Mouse (Mus musculus): ENCODE data around the gene 6430571L13Rik. TPM values are rescaled to one million over a fixed set of nuclear protein-coding genes. Genes with fewer than 3 reads are reported as not detected.

6430571L13Rik gene
- total RNA-seq, 4 experiments from 2014 or later, result 1.0 to 1.6 (median 1.3) TPM

- DNase-seq, result no peak
These were observed 33.1 kb upstream of the 6430571L13Rik start for GRCm38 (mm10) chr9:107307099-107307872.

GRCm38 (mm10) chr9:107307886-107308285 lies 32.5 kb upstream of the 6430571L13Rik start:
- DNase-seq, result peak; percentile 72

DNA sequence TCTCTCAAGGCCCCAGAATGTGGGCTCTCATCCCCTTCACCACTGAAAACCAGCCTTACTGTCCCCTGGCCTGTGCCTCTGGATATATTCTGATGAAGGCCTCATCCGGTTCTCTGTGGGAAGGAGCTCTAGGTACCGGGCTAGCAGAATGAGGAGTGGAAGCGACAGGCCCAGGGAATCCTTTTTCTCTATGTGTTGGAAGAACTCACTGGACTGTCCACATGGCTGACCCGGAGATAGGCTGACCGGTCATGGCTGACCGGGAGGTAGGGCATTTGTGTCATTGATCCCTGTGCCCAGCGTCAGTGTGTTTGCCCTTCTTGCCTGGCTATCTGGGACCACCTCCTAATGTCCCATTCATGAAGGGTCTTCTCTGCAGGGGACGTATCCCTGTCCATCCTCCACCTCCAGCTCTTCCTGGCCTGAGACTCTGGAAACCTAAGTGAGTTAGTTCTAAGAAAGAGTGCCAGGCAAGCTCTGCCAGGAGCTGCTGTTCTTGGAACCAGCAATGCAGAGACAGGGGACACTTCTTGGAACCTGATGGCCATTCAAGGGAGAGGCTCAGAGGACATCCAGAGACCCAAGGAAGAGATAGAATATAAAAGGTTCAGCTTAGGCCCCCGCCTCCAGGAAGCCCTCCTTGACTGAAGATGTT lies 31.9 kb upstream of the 6430571L13Rik start:
- no peak for DNase-seq

DNA sequence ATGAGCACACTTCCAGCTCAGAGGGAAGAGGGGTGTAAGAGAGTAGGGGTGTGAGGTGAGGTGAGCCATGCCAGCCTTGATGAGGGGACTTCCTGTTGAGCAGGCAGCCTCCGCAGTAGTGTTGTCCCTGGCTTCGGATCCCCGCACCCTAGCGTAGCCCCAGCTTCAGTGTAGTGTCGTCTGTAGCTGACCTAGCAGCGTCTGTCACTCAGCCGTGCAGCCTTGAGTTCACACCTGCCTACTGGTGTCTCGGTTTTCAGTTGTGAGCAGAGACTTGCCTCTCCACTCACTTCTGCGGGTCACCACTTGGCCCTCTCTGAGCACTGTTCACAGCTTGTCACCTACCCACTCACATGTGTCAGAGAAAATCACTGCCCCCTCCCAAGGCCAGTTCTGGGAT lies 31.2 kb upstream of the 6430571L13Rik start:
- DNase-seq, result no peak

DNA sequence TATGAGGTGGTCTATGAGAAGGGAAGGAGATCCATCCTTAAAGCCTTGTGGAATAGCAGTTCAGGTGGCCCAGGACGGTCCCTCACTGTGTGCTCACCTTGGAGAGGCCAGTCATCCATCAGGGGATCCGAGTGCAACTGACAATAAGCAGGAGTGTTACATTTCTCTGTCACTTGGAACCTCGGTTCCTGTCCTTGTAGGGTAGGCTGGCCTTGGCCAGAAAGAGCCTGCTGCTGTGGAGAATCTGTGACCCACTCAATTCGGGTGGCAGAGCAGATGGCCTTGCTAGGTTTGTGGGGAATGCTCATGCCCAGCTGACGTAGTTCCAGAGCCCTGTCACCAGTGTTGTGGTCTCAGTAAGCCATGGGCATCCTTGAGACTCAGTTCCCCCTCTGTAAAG lies 30.8 kb upstream of the 6430571L13Rik start:
- DNase-seq, result peak; percentile 61

- DNase-seq, result no peak
These were observed 27.4 kb upstream of the 6430571L13Rik start for GRCm38 (mm10) chr9:107312811-107313584.

DNA sequence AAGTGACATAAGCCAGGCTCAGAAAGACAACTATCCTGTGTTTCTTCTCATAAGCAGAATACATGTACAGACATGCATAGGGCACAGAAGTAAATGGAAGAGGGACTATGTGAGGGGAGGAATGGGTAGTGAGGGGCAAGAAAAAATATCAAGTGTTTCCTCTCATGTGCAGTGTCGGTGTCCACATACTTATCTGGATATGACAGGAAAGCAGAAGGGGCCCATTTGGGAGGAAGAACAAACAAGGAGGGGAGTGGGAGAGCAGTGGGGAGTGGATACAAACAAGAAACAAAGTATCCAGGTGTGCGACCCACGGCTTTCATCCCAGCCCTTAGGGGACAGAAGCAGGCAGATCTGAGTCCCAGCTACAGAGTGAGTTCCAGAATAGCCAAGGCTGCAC lies 26.5 kb upstream of the 6430571L13Rik start:
- no peak for DNase-seq

GRCm38 (mm10) chr9:107315791-107316190 lies 24.6 kb upstream of the 6430571L13Rik start:
- no peak for DNase-seq

DNA sequence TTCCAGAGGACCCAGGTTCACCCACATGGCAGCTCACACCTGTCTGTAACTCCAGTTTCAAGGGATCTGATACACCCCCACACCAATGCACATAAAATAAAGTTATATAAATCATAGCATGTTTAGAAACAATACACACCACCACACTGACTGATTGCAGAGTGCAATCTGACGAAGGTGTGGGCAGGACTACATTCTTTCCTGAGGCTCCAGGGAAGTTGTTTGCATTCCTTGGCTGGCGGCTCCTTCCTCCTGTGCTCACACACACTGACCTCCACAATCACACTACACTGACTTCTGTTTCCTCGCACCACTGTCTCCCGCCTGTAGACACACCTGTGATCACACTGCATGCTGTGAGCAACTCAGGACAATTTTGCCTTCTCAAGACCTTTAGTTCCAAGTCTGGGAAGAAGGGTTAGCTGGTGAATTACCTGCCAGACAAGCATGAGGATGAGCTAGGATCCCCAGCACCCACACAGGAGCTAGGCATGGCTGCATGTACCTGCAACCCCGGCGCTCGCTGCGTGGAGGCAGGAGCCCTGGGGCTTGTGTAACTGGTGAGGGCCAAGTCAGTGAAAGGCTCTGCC lies 17.8 kb upstream of the 6430571L13Rik start:
- no peak for DNase-seq

GRCm38 (mm10) chr9:107323558-107323957 lies 16.8 kb upstream of the 6430571L13Rik start:
- DNase-seq, result no peak

DNA sequence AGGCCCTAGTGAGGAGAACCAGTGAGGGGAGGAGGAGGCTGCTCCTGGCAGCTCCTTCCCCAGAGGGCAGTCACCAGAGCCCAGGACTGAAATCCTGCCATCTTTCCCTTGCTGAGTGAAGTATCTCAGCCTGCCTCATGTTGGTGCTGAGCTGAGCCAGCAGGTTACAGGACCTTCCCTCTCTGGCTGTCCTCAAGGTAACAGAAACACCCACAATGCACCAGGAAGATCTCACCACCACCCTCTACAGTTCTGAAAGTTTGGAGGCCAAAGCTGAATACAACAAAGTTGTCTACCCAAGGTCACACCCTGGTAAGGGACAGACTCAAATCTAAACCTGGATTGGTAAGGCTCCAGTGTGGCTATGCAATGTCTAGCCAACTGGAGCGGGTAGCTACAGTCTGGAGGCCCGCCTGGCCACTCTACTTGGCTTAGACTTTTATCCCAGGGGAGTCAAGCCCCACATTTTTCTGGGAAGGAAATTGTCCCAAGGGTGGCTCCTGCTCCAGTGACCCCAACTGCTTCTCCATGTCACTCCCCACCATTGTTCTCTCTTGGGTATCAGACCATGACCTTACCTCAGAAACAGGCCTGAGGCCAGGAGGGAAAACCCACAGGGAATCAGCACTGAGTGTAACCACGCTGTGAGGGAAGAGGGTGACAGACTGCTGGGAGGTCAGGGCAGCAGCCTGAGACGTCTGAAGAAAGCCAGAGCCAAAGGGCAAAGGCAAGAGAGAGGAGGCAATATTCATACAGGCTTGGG lies 15.4 kb upstream of the 6430571L13Rik start:
- DNase-seq, result no peak

DNA sequence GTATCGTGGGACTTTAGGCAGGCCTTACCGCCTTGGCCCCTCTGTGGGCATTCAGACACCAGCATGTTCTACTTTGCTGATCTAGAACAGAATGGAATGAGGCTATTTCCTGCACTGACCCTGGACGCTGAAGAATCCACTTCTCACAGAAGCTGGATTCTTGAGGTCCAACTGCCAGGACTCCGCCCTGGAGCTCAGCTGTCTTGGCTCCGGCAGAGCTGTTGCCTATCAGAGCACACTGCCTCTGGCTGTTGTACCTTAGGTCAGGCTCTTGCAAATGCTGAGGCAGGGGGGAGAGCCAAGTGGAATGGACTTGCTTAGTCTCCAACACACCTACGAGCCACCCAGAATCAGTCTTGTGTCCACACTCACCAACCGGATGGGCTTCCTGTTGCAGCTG lies 14.5 kb upstream of the 6430571L13Rik start:
- DNase-seq, result no peak

DNA sequence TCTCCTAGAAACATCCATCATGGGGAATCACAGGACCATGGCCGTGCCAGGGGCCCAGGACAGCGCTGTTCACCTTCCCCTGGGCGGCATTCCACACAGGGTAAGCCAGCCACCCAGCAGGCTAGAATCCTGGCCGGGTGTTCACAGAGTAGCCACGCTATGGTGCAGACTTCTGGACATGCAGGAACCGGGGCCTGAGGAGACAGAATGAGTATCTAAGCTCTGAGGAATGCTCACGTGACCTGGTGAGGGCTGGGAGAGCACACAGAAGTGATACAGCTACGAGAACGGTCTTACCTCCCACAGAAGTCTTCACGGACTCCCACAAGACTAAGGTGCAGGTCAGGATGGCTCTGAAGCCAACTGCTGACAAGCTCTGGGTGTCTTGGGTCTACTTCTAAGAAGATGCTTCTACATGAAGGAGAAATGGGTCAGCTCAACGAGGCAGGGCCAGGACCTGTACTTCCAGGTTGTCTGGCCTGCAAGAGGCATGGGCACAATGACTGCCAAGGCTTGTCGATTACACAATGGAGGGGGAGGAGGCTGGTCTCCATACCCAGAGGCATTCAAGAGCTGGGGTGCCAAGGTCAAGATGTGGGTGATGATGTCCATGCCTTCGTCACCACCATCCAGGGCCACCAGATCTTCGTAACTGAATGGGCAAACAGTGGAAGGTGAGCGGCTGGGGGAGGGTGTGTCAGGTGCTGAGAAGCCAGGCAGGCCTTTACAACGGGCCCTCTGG lies 12.4 kb upstream of the 6430571L13Rik start:
- no peak for DNase-seq

- no peak for DNase-seq
These were observed 9.6 kb upstream of the 6430571L13Rik start for GRCm38 (mm10) chr9:107330791-107331190.

GRCm38 (mm10) chr9:107333686-107334085 lies 6.7 kb upstream of the 6430571L13Rik start:
- no peak for DNase-seq

DNA sequence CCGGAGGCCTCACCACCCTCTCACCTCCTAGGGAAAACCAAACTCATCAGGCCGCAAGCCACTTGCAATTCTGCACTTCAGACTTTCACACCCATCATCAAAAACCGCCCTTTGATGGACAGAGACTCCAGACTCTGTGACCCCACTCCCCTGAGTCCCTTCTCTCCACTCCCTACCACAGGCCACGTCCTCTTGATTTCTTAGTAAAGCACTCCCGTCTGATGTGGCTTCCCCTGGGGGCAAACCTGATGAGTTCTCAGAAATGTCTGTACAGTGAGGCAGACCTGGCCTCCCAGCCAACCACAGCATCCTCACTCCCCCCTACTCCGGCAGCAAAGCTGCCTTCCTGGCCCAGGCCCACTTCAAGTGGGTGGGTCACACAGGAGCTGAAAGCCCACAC lies 6.0 kb upstream of the 6430571L13Rik start:
- no peak for DNase-seq

DNA sequence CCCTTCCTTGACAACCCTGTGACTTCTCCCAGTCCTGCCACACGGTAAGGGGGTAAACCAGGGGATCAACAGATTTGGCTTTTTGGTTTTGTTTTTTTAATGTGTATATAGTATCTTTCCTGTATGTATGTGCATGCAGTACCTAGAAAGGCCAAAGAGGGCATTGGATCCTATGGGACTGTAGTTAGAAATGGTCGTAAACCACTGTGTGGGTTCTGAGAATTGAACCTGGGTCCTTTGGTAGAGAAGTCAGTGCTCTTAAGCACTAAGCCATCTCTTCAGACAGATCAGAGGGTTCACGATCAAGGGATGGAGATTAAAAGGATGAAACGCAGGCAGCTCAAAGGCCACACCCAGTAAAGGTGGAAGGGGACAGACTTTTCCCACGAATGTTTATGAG lies 5.4 kb upstream of the 6430571L13Rik start:
- no peak for DNase-seq

GRCm38 (mm10) chr9:107335909-107336308 lies 4.5 kb upstream of the 6430571L13Rik start:
- DNase-seq, result peak; percentile 53

DNA sequence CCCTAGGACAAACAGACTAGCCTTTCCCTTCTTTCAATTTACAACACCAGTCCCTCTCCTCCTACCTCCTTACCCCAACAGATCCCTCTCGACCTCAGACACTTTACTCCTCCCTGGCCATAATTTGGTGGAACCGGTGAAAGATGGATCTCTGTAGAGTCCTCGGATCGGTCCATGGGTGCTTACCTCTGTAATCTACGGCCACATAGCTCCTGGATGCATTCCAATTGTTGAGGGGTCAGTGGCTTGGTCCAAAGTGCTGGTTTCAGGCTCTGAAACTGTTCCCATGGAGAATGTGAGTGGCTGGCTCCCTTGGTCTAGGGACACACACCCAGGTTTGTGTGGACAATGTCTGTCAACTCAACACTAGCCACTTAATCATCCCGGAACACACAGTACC lies 4.0 kb upstream of the 6430571L13Rik start:
- no peak for DNase-seq

GRCm38 (mm10) chr9:107338172-107338883 lies 2.1 kb upstream of the 6430571L13Rik start, which contains the start of gene Hemk1:
TSS of gene Hemk1 (minus strand) at chr9:107338350.
- DNase-seq, result peak; percentile 41
